Mouse (Mus musculus) cerebral cortex, adult 2 months (tissue): ENCODE data around the gene Gm10718.

ENCODE experiments used
- WGBS: fragments of 180-500 bp; shearing (Covaris S2); methylation state at CpG from one replicate; pipeline ENCODE4 v1.1.7; 2018; 5-methylcytosine and 5-hydroxymethylcytosine counted together

Gene Gm10718

DNA sequence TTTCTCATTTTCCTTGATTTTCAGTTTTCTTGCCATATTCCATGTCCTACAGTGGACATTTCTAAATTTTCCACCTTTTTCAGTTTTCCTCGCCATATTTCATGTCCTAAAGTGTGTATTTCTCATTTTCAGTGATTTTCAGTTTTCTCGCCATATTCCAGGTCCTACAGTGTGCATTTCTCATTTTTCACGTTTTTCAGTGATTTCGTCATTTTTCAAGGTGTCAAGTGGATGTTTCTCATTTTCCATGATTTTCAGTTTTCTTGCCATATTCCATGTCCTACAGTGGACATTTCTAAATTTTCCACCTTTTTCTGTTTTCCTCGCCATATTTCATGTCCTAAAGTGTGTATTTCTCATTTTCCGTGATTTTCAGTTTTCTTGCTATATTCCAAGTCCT, 2.3 kb downstream of the Gm10718 start:
- WGBS = 75% methylated on average over 5 of the region's 6 CpGs

DNA sequence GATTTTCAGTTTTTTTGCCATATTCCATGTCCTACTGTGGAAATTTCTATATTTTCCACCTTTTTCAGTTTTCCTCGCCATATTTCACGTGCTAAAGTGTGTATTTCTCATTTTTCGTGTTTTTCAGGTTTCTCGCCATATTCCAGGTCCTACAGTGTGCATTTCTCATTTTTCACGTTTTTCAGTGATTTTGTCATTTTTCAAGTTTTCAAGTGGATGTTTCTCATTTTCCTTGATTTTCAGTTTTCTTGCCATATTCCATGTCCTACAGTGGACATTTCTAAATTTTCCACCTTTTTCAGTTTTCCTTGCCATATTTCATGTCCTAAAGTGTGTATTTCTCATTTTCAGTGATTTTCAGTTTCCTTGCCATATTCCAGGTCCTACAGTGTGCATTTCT, 2.8 kb downstream of the Gm10718 start:
- 75% methylated on average over 5 of the region's 5 CpGs for WGBS

DNA sequence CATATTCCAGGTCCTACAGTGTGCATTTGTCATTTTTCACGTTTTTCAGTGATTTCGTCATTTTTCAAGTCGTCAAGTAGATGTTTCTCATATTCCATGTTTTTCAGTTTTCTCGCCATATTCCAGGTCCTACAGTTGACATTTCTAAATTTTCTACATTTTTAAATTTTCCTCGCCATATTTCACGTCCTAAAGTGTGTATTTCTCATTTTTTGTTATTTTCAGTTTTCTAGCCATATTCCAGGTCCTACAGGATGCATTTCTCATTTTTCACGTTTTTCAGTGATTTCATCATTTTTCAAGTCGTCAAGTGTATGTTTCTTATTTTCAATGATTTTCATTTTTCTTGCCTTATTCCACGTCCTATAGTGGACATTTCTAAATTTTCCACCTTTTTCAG, 3.4 kb downstream of the Gm10718 start:
- 69% methylated on average over 9 of the region's 9 CpGs for WGBS

DNA sequence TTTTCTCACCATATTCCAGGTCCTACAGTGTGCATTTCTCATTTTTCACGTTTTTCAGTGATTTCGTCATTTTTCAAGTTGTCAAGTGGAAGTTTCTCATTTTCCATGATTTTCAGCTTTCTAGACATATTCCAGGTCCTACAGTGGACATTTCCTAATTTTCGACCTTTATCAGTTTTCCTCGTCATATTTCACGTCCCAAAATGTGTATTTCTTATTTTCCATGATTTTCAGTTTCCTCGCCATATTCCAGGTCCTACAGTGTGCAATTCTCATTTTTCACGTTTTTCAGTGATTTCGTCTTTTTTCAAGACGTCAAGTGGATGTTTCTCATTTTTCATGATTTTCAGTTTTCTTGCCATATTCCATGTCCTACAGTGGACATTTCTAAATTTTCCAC, 3.9 kb downstream of the Gm10718 start:
- WGBS = 74% methylated on average over 9 of the region's 9 CpGs

DNA sequence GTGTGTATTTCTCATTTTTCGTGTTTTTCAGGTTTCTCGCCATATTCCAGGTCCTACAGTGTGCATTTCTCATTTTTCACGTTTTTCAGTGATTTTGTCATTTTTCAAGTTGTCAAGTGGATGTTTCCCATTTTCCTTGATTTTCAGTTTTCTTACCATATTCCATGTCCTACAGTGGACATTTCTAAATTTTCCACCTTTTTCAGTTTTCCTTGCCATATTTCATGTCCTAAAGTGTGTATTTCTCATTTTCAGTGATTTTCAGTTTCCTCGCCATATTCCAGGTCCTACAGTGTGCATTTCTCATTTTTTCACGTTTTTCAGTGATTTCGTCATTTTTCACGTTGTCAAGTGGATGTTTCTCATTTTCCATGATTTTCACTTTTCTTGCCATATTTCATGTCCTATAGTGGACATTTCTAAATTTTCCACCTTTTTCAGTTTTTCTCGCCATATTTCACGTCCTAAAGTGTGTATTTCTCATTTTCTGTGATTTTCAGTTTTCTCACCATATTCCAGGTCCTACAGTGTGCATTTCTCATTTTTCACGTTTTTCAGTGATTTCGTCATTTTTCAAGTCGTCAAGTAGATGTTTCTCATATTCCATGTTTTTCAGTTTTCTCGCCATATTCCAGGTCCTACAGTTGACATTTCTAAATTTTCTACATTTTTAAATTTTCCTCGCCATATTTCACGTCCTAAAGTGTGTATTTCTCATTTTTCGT, 6.1 kb downstream of the Gm10718 start:
- 62% methylated on average over 13 of the region's 16 CpGs for WGBS

DNA sequence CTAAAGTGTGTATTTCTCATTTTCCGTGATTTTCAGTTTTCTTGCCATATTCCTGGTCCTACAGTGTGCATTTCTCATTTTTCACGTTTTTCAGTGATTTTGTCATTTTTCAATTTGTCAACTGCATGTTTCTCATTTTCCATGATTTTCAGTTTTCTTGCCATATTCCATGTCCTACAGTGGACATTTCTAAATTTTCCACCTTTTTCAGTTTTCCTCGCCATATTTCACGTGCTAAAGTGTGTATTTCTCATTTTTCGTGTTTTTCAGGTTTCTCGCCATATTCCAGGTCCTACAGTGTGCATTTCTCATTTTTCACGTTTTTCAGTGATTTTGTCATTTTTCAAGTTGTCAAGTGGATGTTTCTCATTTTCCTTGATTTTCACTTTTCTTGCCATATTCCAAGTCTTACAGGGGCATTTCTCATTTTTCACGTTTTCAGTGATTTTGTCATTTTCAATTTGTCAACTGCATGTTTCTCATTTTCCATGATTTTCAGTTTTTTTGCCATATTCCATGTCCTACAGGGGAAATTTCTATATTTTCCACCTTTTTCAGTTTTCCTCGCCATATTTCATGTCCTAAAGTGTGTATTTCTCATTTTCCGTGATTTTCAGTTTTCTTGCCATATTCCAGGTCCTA, 7.5 kb downstream of the Gm10718 start:
- WGBS = 67% methylated on average over 2 of the region's 10 CpGs

DNA sequence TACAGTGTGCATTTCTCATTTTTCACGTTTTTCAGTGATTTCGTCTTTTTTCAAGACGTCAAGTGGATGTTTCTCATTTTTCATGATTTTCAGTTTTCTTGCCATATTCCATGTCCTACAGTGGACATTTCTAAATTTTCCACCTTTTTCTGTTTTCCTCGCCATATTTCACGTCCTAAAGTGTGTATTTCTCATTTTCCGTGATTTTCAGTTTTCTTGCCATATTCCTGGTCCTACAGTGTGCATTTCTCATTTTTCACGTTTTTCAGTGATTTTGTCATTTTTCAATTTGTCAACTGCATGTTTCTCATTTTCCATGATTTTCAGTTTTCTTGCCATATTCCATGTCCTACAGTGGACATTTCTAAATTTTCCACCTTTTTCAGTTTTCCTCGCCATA, 11.0 kb downstream of the Gm10718 start, which contains the start of gene Gm17535:
TSS of gene Gm17535 (plus strand) at position 301 of the 400 bp plus-strand sequence.
- 40% methylated on average over 1 of the region's 8 CpGs for whole genome bisulfite sequencing

DNA sequence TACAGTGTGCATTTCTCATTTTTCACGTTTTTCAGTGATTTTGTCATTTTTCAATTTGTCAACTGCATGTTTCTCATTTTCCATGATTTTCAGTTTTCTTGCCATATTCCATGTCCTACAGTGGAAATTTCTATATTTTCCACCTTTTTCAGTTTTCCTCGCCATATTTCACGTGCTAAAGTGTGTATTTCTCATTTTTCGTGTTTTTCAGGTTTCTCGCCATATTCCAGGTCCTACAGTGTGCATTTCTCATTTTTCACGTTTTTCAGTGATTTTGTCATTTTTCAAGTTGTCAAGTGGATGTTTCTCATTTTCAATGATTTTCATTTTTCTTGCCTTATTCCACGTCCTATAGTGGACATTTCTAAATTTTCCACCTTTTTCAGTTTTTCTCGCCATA, 13.2 kb downstream of the Gm10718 start, which contains the start of gene Gm10715:
TSS of gene Gm10715 (plus strand) at position 301 of the 400 bp plus-strand sequence.
- 81% methylated on average over 8 of the region's 8 CpGs for WGBS

DNA sequence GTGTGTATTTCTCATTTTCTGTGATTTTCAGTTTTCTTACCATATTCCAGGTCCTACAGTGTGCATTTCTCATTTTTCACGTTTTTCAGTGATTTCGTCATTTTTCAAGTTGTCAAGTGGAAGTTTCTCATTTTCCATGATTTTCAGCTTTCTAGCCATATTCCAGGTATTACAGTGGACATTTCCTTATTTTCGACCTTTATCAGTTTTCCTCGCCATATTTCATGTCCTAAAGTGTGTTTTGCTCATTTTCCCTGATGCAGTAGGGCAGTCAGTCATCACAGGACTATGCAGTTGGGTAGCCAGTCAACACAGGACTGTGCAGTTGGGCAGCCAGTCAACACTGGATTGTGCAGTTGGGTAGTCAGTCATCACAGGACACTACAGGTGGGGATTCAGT, 14.8 kb downstream of the Gm10718 start:
- WGBS = 66% methylated on average over 4 of the region's 4 CpGs
